Mouse (Mus musculus) lung, postnatal 14 days (tissue): ENCODE results near the gene Tanc1.

Experiments used
- DNase-seq: peaks from one replicate; pipeline ENCODE4 v3.0.0; 2021

The Tanc1 gene

GRCm38 (mm10) chr2:59653306-59654165 lies 41.7 kb downstream of the Tanc1 start:
- no peak for DNase-seq

GRCm38 (mm10) chr2:59655471-59655870 lies 43.6 kb downstream of the Tanc1 start:
- DNase-seq, result no peak

GRCm38 (mm10) chr2:59656680-59657079 lies 44.8 kb downstream of the Tanc1 start:
- no peak for DNase-seq

- no peak for DNase-seq
Measured at GRCm38 (mm10) chr2:59659686-59660085, 47.8 kb downstream of the Tanc1 start.

GRCm38 (mm10) chr2:59660891-59661805 lies 49.3 kb downstream of the Tanc1 start:
- DNase-seq, result no peak

- DNase-seq, result no peak
Measured at GRCm38 (mm10) chr2:59664803-59665567, 53.1 kb downstream of the Tanc1 start.

GRCm38 (mm10) chr2:59666533-59666932 lies 54.7 kb downstream of the Tanc1 start:
- no peak for DNase-seq

- DNase-seq, result peak; percentile 79
Measured at GRCm38 (mm10) chr2:59670087-59671060, 58.5 kb downstream of the Tanc1 start.

- DNase-seq, result no peak
Measured at GRCm38 (mm10) chr2:59671671-59672070, 59.8 kb downstream of the Tanc1 start.

GRCm38 (mm10) chr2:59672086-59672485 lies 60.2 kb downstream of the Tanc1 start:
- no peak for DNase-seq

- no peak for DNase-seq
Measured at GRCm38 (mm10) chr2:59672686-59673085, 60.8 kb downstream of the Tanc1 start.

- DNase-seq, result no peak
Measured at GRCm38 (mm10) chr2:59673351-59673750, 61.5 kb downstream of the Tanc1 start.

- DNase-seq, result no peak
Measured at GRCm38 (mm10) chr2:59673877-59674276, 62.0 kb downstream of the Tanc1 start.

GRCm38 (mm10) chr2:59675270-59675995 lies 63.6 kb downstream of the Tanc1 start:
- DNase-seq, result no peak

- no peak for DNase-seq
Measured at GRCm38 (mm10) chr2:59676041-59676440, 64.2 kb downstream of the Tanc1 start.

- DNase-seq, result no peak
Measured at GRCm38 (mm10) chr2:59676442-59676841, 64.6 kb downstream of the Tanc1 start.

- DNase-seq, result no peak
Measured at GRCm38 (mm10) chr2:59679424-59680020, 67.7 kb downstream of the Tanc1 start.

- no peak for DNase-seq
Measured at GRCm38 (mm10) chr2:59680736-59681135, 68.9 kb downstream of the Tanc1 start.

GRCm38 (mm10) chr2:59681181-59681580 lies 69.3 kb downstream of the Tanc1 start:
- no peak for DNase-seq

- no peak for DNase-seq
Measured at GRCm38 (mm10) chr2:59684864-59685605, 73.2 kb downstream of the Tanc1 start.
